Mouse (Mus musculus) CD4-positive helper T cell, adult 2 months (primary cell): Measurements from ENCODE around the gene Pirb.
"Not testable (repeated sequence)": the region's sequence is repeated elsewhere in the genome, so short reads cannot be mapped to it uniquely, and the experiment has no call there.

ENCODE experiments used
- DNase-seq: peaks from one replicate; pipeline ENCODE4 v3.0.0-alpha.2; 2012; ENCODE audit warnings: low read depth, missing footprints, low spot score

Pirb gene

DNA sequence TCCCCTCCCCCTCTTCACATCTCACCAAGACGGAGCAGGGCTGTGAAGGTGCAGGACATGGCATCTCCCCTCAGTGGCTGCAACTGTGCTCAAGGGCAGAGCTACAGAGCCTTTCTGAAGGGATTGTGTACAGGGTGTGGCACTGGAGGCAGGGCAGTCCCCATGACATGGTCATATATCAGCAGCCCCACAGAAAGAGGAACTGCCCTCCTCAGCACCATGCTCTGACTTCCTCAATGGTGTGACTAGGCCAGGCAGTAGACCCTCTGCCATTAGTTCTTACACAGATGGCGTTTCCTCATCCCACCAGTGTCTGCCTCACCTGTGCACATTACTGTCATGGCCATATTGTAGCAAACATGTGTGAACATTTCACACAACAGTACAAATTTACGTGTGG lies at the start of gene Pirb:
Pirb (minus strand) TSS at position 124 of the 400 bp plus-strand sequence.
- not testable (repeated sequence) for DNase-seq

DNA sequence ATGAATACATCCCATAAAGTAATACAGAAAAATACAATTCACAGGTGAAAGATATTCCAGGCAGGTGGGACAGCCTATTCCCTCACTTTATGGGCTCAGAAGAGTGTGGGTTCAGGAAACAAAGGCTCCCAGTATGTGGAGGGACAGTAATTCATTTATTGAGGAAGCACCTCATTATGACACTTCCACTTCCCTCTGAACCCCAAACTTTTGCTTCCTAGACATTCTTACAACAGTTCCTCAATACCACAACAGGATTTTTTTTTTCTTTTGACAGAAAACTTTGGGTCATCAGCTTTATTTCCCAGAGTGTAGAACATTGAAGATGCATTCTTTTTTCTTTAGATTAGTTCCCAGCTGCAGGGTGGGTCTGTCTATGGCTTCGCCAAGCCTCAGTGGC lies 12.5 kb upstream of the Pirb start:
- DNase-seq = not testable (repeated sequence)

DNA sequence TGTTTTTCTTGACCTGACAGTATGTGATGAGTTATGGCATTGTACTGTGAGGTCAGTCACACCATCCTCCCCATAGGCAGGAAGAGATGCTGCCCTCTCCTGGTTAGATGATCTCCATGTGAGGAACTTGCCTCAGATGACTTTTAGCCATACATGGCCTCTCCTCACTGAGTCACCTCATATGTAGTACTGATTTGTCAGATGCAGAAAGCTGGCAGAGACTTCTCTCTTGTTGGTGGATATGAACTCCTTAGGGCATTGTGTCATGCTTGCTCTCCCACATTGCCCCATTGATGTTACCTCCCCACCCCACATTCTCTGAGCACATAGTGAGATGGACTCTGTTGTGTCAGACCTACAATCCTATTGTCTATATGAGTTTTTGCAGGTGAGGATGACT lies 5.3 kb upstream of the Pirb start:
- not testable (repeated sequence) for DNase-seq

GRCm38 (mm10) chr7:3715249-3715648 lies 4.9 kb downstream of the Pirb start:
- no peak for DNase-seq

- no peak for DNase-seq
Measured at GRCm38 (mm10) chr7:3712264-3712942, 7.8 kb downstream of the Pirb start.

- DNase-seq = no peak
Measured at GRCm38 (mm10) chr7:3709000-3709399, 11.2 kb downstream of the Pirb start.

GRCm38 (mm10) chr7:3708447-3708980 lies 11.7 kb downstream of the Pirb start:
- DNase-seq = not testable (repeated sequence)

- no peak for DNase-seq
Measured at GRCm38 (mm10) chr7:3707568-3708413, 12.4 kb downstream of the Pirb start.

DNA sequence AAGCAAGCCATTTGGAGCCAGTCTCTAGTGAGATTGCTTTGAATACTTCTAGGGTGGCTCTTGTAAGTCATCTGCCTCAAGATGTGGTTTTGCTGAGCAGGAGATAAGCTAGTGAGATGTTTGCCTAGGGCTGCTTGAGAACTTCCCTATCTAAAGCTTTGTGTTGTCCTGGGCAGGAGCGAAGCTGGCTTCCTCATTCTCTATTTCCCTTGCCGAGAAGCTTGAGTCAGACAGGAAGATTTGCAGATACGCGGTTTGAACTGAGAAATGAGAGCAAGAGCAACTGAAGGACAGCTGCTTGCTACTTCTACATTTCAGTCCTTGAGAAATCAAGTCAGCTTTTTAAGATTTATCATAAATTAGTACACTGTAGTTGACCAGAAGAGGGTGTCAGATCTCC lies 13.2 kb downstream of the Pirb start:
- peak; percentile 66 for DNase-seq

DNA sequence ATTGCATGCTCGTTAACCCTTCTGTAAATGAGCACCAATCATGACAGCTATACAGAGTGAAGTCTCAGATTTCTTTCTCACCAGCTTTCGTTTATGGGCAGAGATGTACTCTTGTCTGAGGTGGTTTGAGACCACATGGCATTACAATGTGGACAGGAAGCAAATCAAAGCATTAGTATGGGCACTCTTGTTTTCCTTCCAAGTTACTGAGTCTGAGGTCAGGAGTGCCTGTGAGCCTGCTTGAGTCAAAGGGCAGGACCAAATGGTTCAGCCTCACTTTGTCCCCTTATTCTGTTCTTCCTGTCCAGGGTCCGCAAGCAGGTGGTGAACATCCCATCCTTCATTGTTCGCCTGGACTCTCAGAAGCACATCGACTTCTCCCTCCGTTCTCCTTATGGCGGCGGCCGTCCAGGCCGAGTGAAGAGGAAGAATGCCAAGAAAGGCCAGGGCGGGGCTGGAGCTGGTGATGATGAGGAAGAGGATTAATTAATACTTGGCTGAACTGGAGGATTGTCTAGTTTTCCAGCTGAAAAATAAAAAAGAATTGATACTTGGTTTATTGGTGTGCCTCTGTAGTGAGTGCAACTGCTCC lies 13.8 kb downstream of the Pirb start:
- DNase-seq = no peak

GRCm38 (mm10) chr7:3705911-3706310 lies 14.3 kb downstream of the Pirb start:
- DNase-seq = no peak

- DNase-seq = not testable (repeated sequence)
Measured at GRCm38 (mm10) chr7:3705461-3705860, 14.7 kb downstream of the Pirb start.

DNA sequence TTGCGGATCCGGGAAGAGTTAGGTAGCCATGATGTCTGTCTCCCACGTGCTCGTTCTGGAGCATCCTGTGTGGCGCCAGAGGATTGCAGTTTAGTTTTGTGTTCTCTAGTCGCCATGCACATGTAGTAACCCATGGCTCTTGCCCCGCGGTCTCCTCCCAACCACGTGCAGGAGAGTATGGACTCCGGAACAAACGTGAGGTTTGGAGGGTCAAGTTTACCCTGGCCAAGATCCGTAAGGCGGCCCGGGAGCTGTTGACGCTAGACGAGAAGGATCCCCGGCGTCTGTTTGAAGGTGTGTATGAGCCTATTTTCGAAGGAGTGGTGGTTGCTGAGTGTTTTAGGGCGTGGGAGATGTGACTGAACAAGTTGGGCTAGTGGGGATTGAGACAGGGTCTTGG lies 15.7 kb downstream of the Pirb start:
- DNase-seq = no peak

DNA sequence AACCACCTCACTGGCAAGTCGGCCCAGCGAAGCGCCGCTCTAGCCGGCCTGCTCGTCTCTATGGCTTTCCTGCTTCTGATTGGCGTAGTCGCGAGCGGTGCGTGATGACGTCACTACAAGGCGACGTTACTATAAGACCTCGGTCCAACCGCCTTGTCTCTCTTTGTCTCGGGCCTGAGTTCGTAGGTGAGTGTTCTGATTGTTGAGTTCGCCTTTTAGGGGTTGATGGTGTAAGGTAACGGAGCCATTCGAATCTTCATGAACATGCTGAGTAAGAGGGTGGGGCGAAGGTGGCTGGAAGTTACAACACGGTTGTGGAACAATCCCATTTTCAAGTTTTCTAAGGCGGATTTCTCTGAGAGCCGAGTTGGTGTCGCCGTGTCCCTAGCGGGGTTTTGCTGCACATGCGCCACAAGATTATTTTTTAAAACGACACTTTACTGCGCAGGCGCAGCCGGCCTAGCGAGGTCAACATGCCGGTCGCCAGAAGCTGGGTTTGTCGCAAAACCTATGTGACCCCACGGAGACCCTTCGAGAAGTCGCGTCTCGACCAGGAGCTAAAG lies 16.2 kb downstream of the Pirb start, which contains the start of gene Rps9:
Rps9 (plus strand) TSS at position 115 of the 563 bp plus-strand sequence.
- DNase-seq = peak; percentile 98

DNA sequence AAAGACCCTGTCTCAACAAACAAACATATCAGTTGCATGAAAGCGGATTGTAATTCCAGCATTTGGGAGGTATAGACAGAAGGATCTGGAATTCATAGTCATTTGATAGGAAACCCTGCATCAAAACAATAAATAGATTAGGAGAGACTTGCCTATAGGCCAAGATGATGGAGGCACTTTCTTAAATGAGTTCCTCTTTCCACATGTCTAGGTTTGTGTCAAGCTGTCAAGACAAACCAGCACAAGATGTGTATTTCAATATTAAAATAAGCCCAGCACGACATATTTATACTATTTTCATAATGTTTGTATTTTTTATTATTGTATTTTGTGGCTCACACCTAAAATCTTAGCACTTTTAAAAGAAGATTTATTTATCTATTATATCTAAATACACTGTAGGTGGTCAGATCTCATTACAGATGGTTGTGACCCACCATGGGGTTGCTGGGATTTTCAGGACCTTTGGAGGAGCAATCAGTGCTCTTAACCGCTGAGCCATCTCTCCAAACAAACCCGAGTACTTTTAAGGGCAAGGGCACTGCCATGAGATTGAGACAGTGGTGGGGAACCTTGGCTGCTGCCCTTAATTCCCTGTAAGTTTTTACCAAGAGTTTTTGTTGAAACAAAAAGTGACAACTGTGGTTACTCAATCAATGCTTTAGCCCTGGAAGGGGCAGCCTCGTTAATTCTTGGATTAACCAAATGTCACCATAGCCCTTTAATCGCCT lies 16.9 kb downstream of the Pirb start:
- no peak for DNase-seq

DNA sequence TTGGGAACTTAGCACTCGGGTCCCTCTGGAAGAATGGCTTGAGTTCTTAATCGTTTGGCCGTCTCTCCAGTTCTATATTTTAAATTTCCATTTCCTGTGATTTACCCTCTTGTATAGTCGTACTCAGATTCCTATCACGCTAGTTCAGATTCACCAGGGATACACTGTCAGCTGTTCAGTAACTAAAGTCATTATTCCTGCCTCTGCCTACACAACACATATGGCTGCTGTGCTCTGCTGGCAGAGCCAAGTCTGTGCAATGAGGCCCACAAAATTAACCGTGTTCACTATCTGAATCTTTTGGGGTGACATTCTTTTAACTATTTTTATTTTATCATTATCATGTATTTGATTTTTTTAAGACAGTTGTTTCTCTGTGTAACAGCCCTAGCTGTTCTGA lies 21.7 kb downstream of the Pirb start:
- no peak for DNase-seq

DNA sequence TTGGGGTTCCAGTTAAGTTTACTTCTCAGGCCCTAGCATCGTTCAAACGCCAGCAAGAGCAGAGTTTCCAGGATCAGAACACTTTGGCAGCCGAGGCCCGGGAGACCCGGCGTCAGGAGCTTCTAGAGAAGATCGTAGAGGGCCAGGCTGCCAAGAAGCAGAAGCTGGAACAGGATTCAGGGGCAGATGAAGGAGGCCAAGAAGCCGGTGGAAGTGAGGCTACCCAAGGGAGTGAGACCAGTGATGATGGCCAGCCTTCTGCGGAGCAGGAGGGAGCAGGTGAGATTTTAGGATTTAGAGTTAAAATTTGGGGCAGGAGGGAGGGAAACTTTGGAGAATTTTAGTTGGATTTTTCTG lies 25.3 kb downstream of the Pirb start:
- not testable (repeated sequence) for DNase-seq

GRCm38 (mm10) chr7:3694076-3694948 lies 25.9 kb downstream of the Pirb start:
- peak; percentile 91 for DNase-seq

- no peak for DNase-seq
Measured at GRCm38 (mm10) chr7:3693809-3694075, 26.4 kb downstream of the Pirb start.

DNA sequence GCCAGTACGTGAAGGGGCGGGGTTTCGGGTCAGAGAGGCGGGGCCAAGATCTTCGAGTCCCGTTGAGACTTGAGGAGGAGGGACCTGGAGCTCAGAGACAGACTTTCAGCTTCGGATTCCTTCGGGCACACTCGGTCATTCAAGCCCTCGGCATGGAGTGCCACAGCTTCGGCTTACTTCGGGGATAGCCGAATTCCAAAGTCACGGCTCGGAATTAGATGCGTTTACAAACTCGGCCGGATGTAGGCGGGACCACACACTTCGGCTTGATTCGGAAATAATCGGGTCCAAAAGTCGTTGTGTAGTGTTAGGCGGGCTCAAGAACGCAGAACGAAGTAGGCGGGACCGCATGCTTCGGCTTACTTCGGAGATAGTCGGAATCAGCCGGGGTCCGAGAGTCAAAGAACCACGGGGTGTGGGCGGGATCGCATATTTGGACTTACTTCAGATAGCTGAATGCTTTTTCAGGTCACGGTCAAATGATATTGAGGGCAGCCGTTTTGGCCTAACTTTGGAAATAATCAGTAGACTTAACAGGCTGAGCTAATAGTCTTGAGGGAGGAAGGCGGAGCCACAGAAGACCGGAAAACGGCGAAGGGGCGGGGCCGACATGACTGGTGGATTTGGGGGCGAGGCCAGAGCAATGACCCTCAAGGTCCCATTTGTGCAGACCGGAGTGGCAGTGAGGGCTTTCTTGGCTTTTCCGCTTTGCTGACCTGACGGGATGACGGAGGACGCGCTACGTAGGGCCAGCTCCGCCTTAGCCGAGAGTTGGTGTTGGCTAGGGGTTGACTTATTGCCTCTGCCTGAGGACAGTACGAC lies 27.0 kb downstream of the Pirb start, which contains the start of gene Mboat7:
Mboat7 (minus strand) TSS at position 537 of the 822 bp plus-strand sequence.
- DNase-seq = peak; percentile 98
